Mouse (Mus musculus): ENCODE results near the gene Cmss1.

DNA sequence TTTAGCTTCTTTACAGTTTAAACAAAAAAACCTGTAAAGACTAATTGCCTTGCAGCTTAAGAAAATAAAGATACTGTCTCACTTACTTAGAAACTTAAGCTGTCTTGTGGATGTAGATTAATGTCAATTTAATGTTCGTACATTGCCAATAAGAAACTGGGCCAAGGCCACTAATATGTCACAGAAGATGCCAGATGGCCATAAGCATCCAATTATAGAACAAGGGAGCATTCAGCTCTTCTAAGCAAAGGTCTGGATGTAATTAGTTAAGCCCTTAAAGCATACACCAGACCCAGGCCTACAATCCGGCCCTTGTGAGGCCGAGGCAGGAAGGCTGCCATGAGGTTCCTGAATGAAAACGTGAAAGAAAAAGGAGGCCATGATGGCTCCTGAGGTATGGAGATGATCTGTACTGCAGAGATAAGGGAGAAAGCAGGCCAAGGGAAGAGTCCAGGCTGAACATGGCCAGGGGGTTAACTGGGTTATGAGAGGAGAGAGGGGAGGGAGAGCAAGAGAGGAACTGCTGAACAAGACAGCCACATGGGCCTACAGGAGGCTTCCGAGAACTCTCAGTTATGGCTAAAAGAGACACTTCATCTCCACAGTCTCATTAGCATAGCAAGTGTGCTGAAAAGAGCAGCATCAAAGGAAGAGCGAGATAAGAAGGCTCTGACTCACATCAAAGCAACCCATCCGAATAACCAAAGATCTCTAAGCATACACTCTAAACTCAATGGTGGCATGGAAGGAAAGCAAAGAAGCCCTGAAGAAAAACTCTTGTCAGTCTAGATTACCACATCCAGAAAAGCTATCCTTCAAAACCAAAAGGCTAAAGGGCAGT, 287.2 kb downstream of the Cmss1 start:
- TF ChIP-seq CTCF (IDR thresholded peaks at IDR 0.05; ENCODE audit: low read depth) (no peak), EP300 (IDR thresholded peaks at IDR 0.05; ENCODE audit: low read depth) (no peak)
